Mouse (Mus musculus) midbrain, embryonic 15.5 days (tissue): ENCODE results near the gene Tedc1. TPM values are rescaled to one million over a fixed set of nuclear protein-coding genes. Genes with fewer than 3 reads are reported as not detected.
A peak's percentile ranks its signal among the peaks of the same experiment; 100 is the strongest.

Experiments
- ATAC-seq: fragments of 200-750 bp; cut with Nextera tagmentation; replicated peaks from 2 replicates; pipeline ENCODE4 v1.8.0; 2017; ENCODE audit warnings: moderate TSS enrichment
- H3K27ac ChIP-seq: fragments of 300-500 bp; sonication (generic); 2 replicates; pipeline ENCODE4 v1.5.1; 2015; ENCODE audit warnings: mild to moderate bottlenecking, inconsistent platforms
- H3K27me3 ChIP-seq: fragments of 300-500 bp; sonication (generic); replicated peaks from 2 replicates; pipeline ENCODE4 v1.6.1; 2015; ENCODE audit warnings: inconsistent platforms
- H3K36me3 ChIP-seq: fragments of 300-500 bp; sonication (generic); replicated peaks from 2 replicates; pipeline ENCODE4 v1.6.1; 2015; ENCODE audit warnings: inconsistent platforms
- H3K4me1 ChIP-seq: fragments of 300-500 bp; sonication (generic); 2 replicates; pipeline ENCODE4 v1.6.1; 2015; ENCODE audit warnings: inconsistent platforms
- H3K4me2 ChIP-seq: fragments of 300-500 bp; sonication (generic); 2 replicates; pipeline ENCODE4 v1.6.1; 2015; ENCODE audit warnings: inconsistent platforms, mild to moderate bottlenecking, moderate library complexity
- H3K4me3 ChIP-seq: fragments of 300-500 bp; sonication (generic); 2 replicates; pipeline ENCODE4 v1.5.1; 2015; ENCODE audit warnings: mild to moderate bottlenecking, inconsistent platforms
- H3K9ac ChIP-seq: fragments of 300-500 bp; sonication (generic); 2 replicates; pipeline ENCODE4 v1.6.1; 2015; ENCODE audit warnings: mild to moderate bottlenecking, inconsistent platforms
- H3K9me3 ChIP-seq: fragments of 300-500 bp; sonication (generic); 2 replicates; pipeline ENCODE4 v1.6.1; 2016; ENCODE audit warnings: inconsistent platforms
- WGBS: fragments of 180-500 bp; shearing (Covaris S2); methylation state at CpG from one replicate; pipeline ENCODE4 v1.1.7; 2015; ENCODE audit warnings: mixed read lengths; 5-methylcytosine and 5-hydroxymethylcytosine counted together
- polyA plus RNA-seq: library from polyadenylated mRNA; unstranded; fragments of >200 nt; fragmentation: Nextera tagmentation; extraction: Ambion mirVana; gene quantifications from 2 replicates; pipeline ENCODE4 v1.2.1, GENCODE M21; 2015

Tedc1 gene
- polyA plus RNA-seq, 1 experiment from 2014 or later = 16.3 TPM

DNA sequence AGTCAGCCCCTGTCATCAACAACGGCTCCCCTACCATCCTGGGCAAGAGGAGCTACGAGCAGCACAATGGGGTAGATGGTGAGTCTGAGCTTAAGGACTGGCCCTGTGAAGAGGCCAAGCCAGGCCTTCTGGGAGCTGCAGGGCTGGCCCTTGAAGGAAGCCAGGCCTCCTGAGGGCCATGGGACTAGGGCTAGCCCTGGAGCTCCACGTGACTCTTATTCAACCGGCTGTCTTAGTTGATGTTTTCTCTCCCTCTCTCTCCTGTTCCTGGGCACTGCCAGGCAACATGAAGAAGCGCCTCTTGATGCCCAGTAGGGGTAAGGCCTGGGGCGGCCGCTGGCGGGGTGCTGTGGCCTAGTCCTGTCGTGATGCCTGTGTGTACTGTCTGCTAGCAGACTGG is 23.0 kb upstream of the Tedc1 start:
- H3K4me3 ChIP-seq = no peak overlapping the region
- 93% methylated on average over 9 of the region's 9 CpGs for WGBS
- H3K4me1 ChIP-seq = no peaks in the 10 kb centered on the region
- H3K4me2 ChIP-seq = no peak overlapping the region
- H3K9ac ChIP-seq = no peak overlapping the region
- no peak for ATAC-seq
- H3K9me3 ChIP-seq = no peaks in the 10 kb centered on the region
- no peak overlapping the region for H3K27ac ChIP-seq
- no peaks in the 10 kb centered on the region for H3K27me3 ChIP-seq
- peaks cover 64% of the 10 kb centered on the region; the same call in 1 of the 2 replicates for H3K36me3 ChIP-seq

GRCm38 (mm10) chr12:113133861-113134403 is 22.3 kb upstream of the Tedc1 start:
- no peak overlapping the region for H3K4me3 ChIP-seq
- no peak overlapping the region for H3K4me2 ChIP-seq
- H3K27ac ChIP-seq = no peak overlapping the region
- H3K9me3 ChIP-seq = no peaks in the 10 kb centered on the region
- H3K9ac ChIP-seq = no peak overlapping the region
- ATAC-seq = no peak
- H3K27me3 ChIP-seq = no peaks in the 10 kb centered on the region
- WGBS = 85% methylated on average over 5 of the region's 5 CpGs
- H3K4me1 ChIP-seq = peaks cover 3% of the 10 kb centered on the region
- H3K36me3 ChIP-seq = peaks cover 57% of the 10 kb centered on the region; the same call in 1 of the 2 replicates

GRCm38 (mm10) chr12:113134502-113134901 is 21.7 kb upstream of the Tedc1 start:
- WGBS = 95% methylated on average over 4 of the region's 4 CpGs
- Histone ChIP-seq H3K9ac (no peak overlapping the region), H3K27ac (no peak overlapping the region), H3K4me2 (no peak overlapping the region), H3K9me3 (no peaks in the 10 kb centered on the region), H3K36me3 (peaks cover 52% of the 10 kb centered on the region; the same call in 1 of the 2 replicates), H3K4me3 (no peak overlapping the region), H3K27me3 (no peaks in the 10 kb centered on the region), H3K4me1 (peaks cover 9% of the 10 kb centered on the region)
- no peak for ATAC-seq

DNA sequence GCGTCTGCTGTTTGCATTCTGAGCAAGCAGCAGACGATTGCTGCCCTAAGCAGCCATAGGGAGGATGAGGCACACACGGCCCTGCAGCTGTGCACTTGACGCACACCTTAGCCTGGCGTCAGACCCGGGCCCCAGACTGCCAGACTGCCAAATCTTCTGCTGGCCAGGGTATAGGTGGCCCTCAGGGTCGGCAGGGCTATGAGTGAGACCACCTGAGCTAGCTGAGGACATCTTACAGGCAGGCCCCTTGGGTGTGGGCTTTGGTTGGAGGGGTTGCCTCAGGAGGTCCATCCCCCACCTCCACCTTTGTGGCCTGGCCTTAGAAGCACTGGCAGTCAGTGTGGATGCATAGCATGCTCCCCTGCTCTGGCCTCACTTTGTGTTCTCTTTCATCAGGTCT is 20.8 kb upstream of the Tedc1 start:
- no peak overlapping the region for H3K4me3 ChIP-seq
- 94% methylated on average over 7 of the region's 7 CpGs for WGBS
- H3K4me2 ChIP-seq = no peak overlapping the region
- H3K9ac ChIP-seq = no peak overlapping the region
- peaks cover 13% of the 10 kb centered on the region for H3K4me1 ChIP-seq
- H3K9me3 ChIP-seq = no peaks in the 10 kb centered on the region
- no peak overlapping the region for H3K27ac ChIP-seq
- no peak for ATAC-seq
- peaks cover 47% of the 10 kb centered on the region; the same call in 1 of the 2 replicates for H3K36me3 ChIP-seq
- no peaks in the 10 kb centered on the region for H3K27me3 ChIP-seq

- H3K9me3 ChIP-seq = no peaks in the 10 kb centered on the region
- H3K4me1 ChIP-seq = peaks cover 22% of the 10 kb centered on the region
- H3K4me2 ChIP-seq = no peak overlapping the region
- H3K36me3 ChIP-seq = peaks cover 45% of the 10 kb centered on the region; the same call in 1 of the 2 replicates
- H3K4me3 ChIP-seq = no peak overlapping the region
- H3K9ac ChIP-seq = no peak overlapping the region
- no peak for ATAC-seq
- H3K27me3 ChIP-seq = no peaks in the 10 kb centered on the region
- no peak overlapping the region for H3K27ac ChIP-seq
- 82% methylated on average over 17 of the region's 17 CpGs for WGBS
These were observed 19.7 kb upstream of the Tedc1 start for GRCm38 (mm10) chr12:113136492-113137020.

GRCm38 (mm10) chr12:113137260-113138213 is 18.7 kb upstream of the Tedc1 start:
- Histone ChIP-seq H3K36me3 (peaks cover 37% of the 10 kb centered on the region; the same call in 1 of the 2 replicates), H3K9ac (no peak overlapping the region), H3K9me3 (no peaks in the 10 kb centered on the region), H3K4me3 (no peak overlapping the region), H3K27ac (no peak overlapping the region), H3K27me3 (no peaks in the 10 kb centered on the region), H3K4me2 (no peak overlapping the region), H3K4me1 (peaks cover 32% of the 10 kb centered on the region)
- no peak for ATAC-seq
- WGBS = 86% methylated on average over 18 of the region's 18 CpGs

DNA sequence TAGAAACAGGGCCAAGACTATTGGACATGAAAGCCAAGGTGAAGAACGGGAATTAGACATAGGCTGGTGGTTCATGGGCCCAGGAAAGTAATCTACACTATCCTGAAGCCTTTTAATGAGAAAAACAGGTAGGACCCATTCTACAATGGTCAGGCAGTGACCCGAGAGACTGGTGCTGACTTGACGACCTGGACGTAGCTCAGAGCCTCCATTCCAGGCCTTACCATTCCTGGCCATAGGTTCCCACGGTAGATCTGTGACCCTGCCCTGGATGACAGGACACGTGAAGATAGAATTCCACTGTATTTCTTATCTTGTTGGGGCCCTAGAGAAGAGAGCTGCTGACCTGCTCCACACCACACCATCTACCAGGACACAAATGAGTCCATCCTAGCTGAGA is 17.9 kb upstream of the Tedc1 start:
- Histone ChIP-seq H3K9me3 (no peaks in the 10 kb centered on the region), H3K4me1 (peaks cover 40% of the 10 kb centered on the region), H3K9ac (no peak overlapping the region), H3K36me3 (peaks cover 30% of the 10 kb centered on the region; the same call in 1 of the 2 replicates), H3K27ac (no peak overlapping the region), H3K4me2 (no peak overlapping the region), H3K4me3 (no peak overlapping the region), H3K27me3 (no peaks in the 10 kb centered on the region)
- ATAC-seq = no peak
- WGBS = 78% methylated on average over 6 of the region's 6 CpGs

- H3K4me2 ChIP-seq = peak overlapping the region; percentile 62
- H3K4me1 ChIP-seq = peaks cover 41% of the 10 kb centered on the region
- peak; percentile 6 for ATAC-seq
- peaks cover 27% of the 10 kb centered on the region for H3K36me3 ChIP-seq
- 28% methylated on average over 11 of the region's 11 CpGs for WGBS
- H3K27ac ChIP-seq = peak overlapping the region; percentile 84
- peak overlapping the region; percentile 65; the same call in 1 of the 2 replicates for H3K9ac ChIP-seq
- H3K27me3 ChIP-seq = no peaks in the 10 kb centered on the region
- no peaks in the 10 kb centered on the region for H3K9me3 ChIP-seq
- H3K4me3 ChIP-seq = peak overlapping the region; percentile 71
These were observed 17.0 kb upstream of the Tedc1 start for GRCm38 (mm10) chr12:113138901-113139864.

GRCm38 (mm10) chr12:113139908-113140615 is 16.2 kb upstream of the Tedc1 start, which contains the start of gene Crip2:
Gene Crip2, plus strand, starts transcription at chr12:113140236.
- Histone ChIP-seq H3K9ac (peak within 1 kb of the TSS; percentile 65), H3K4me1 (peaks cover 41% of the 10 kb centered on the region), H3K27me3 (no peaks in the 10 kb centered on the region), H3K27ac (peak within 1 kb of the TSS; percentile 84), H3K36me3 (peaks cover 25% of the 10 kb centered on the region), H3K9me3 (no peaks in the 10 kb centered on the region), H3K4me2 (peak within 1 kb of the TSS; percentile 62), H3K4me3 (peak within 1 kb of the TSS; percentile 71)
- under 1% methylated on average over 61 of the region's 68 CpGs for WGBS
- ATAC-seq = peak; percentile 88

- WGBS = under 1% methylated on average over 49 of the region's 49 CpGs
- peaks cover 19% of the 10 kb centered on the region for H3K36me3 ChIP-seq
These were observed 15.4 kb upstream of the Tedc1 start for GRCm38 (mm10) chr12:113140616-113141411.

More at GRCm38 (mm10) chr12:113140616-113141411, 15.4 kb upstream of the Tedc1 start:
- peak overlapping the region; percentile 84 for H3K27ac ChIP-seq
- no peaks in the 10 kb centered on the region for H3K27me3 ChIP-seq
- peak overlapping the region; percentile 71 for H3K4me3 ChIP-seq
- H3K9me3 ChIP-seq = no peaks in the 10 kb centered on the region
- H3K4me1 ChIP-seq = peaks cover 41% of the 10 kb centered on the region
- peak overlapping the region; percentile 62 for H3K4me2 ChIP-seq
- peak overlapping the region; percentile 65 for H3K9ac ChIP-seq
- ATAC-seq = no peak; the same call in 1 of the 2 replicates
